Mouse (Mus musculus): ENCODE results near the gene Hist1h2ae. TPM values are rescaled to one million over a fixed set of nuclear protein-coding genes. Genes with fewer than 3 reads are reported as not detected.
"Not testable (repeated sequence)": the region's sequence is repeated elsewhere in the genome, so short reads cannot be mapped to it uniquely, and the experiment has no call there.

The Hist1h2ae gene
- total RNA-seq, 2 experiments from 2014 or later = 6.6 to 7.7 TPM

DNA sequence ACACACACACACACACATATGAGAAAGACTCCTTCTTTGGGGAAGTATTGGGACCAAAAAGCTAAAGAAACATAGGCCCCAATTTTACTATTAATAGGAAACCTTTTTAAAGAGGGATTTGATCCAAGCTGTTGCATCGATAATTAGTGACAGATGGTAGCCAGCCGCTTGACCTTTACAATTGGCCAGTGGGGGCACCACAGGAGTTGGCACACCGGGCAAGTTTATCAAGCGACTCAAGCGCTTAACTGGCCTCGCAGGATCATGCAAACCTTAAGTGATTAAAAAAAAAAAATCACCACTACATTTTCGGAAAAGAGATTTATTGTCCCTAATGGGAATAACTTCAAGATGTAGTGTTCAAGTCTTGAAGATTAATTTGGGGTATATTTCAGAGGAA is 21.6 kb upstream of the Hist1h2ae start:
- no peak overlapping the region for H3K4me3 ChIP-seq
- TF ChIP-seq CTCF (conservative IDR thresholded peaks at IDR 0.05) = no peak
- no peak overlapping the region for H3K27ac ChIP-seq
- DNase-seq (ENCODE audit: low spot score in 2 of 2) = no peak

DNA sequence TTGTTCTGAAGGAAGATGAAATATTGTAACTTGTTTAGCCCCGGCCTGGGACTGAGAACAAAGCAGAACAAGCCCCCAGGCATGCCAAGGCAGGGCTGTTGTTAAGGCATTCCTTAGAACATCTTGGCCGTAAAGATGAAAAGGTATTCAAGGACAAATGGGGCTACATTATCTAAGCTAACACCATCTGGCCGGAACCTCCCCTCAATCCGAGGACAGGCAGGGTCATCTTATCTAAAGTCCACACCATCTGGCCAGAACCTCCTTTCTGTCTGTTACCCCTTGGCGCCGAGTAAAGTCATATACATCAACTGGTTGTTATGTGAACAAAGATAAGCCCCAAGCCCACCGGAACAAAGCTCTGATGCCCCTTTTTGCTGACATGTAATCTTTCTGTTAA is 20.9 kb upstream of the Hist1h2ae start:
- DNase-seq (ENCODE audit: low spot score in 2 of 2); H3K4me3 ChIP-seq; H3K27ac ChIP-seq: not testable (repeated sequence)

DNA sequence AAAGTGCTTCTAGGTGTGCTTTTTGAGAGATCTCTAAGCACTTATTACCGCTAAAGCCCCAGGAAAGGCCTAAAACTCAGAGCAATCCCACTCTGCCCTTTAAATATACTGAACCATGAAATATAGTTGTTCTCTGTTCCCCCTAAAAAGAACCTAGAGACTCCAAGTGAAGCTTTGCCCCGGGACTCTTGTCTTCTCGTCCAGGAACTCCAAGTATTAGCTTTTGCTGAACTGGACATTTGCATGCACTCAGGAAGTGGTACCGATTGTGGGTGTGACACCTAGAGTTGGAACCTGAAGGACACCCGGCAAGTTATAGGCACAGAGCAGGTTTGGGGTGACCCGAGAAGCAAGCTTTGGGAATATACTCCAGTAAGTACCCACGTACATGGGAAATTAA is 20.2 kb upstream of the Hist1h2ae start:
- DNase-seq (ENCODE audit: low spot score in 2 of 2) = no peak
- no peak overlapping the region for H3K4me3 ChIP-seq
- no peak overlapping the region for H3K27ac ChIP-seq
- no peak for TF ChIP-seq CTCF (conservative IDR thresholded peaks at IDR 0.05)

DNA sequence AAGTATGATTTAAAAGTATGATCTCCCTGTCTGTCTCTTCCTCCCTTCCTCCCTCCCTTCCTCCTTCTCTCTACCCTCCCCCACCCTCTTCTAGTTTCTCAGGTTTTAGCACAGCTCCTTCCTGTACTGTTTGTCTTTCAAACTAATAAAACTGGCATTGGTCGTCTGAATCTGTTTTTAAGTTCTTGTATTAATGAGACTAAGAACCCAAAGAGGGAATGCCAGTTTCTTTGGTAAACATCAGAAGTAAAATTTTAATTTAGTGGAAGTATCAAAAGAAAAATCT is 15.9 kb upstream of the Hist1h2ae start:
- no peak for TF ChIP-seq CTCF (conservative IDR thresholded peaks at IDR 0.05)
- H3K27ac ChIP-seq = no peak overlapping the region
- H3K4me3 ChIP-seq = peak overlapping the region; percentile 64; the same call in 1 of the 2 replicates
- DNase-seq (ENCODE audit: low spot score in 2 of 2) = no peak

DNA sequence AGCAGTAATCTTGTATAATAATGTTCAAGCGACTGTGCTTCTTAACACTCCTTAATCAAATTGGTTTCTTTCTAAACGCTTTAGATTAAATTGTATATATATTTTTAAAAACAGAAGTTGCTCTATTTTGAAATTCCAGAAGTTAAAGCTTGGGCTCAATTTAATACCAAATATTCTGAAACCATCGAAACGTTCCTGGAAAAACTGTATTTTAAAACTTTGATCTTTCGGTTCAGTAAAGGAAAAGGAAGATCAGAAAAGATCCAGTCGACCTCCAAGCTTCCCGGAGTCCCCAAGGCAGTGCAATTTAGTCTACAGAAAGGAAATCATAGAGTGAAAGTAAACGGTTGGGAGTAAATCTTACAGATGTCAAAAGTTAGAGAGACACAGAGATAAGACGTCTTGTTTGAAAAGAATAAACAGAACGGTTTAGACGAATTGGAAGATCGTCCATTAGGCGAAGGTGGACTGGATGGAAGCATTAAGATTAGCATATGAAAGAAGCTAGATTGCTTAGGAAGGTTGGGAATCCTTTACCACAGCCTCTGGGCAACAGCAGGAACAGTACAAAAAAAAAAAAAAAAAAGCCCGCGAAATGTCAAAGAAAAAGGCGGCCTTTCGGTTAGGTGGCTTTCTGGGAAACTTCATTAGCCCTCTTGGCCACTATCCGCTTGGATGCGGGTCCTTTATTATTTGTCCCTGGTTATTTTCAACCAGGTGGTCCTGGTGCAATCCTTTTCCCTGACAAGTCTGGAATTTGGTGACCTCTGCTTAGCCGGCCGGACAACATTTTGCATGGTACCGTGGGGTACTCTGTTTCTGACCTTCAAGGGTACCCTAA is 15.3 kb upstream of the Hist1h2ae start:
- peak overlapping the region; percentile 64 for H3K4me3 ChIP-seq
- DNase-seq (ENCODE audit: low spot score in 2 of 2) = no peak
- TF ChIP-seq CTCF (conservative IDR thresholded peaks at IDR 0.05) = no peak
- H3K27ac ChIP-seq = peak overlapping the region; percentile 95

DNA sequence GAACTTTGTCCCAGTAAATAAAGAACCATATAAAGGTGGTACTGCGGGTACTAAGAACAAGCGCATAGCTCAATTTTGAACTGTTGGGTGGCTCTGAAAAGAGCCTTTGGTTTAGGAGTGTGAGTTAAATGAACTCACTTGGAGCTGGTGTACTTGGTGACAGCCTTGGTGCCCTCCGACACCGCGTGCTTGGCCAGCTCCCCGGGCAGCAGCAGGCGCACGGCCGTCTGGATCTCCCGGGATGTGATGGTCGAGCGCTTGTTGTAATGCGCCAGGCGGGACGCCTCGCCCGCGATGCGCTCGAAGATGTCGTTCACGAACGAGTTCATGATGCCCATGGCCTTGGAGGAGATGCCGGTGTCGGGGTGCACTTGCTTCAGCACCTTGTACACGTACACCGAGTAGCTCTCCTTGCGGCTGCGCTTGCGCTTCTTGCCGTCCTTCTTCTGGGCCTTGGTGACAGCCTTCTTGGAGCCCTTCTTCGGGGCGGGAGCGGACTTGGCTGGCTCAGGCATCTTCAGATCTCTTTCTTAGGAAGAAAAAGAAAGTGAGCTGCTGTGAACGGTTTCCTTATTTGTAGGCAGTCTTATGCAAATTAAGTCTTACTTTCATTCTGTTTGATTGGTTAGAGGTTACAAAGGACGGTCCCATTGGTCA is 14.6 kb upstream of the Hist1h2ae start:
- H3K4me3 ChIP-seq = peak overlapping the region; percentile 64
- peak; percentile 64 to 84 for DNase-seq (ENCODE audit: low spot score in 2 of 2)

DNA sequence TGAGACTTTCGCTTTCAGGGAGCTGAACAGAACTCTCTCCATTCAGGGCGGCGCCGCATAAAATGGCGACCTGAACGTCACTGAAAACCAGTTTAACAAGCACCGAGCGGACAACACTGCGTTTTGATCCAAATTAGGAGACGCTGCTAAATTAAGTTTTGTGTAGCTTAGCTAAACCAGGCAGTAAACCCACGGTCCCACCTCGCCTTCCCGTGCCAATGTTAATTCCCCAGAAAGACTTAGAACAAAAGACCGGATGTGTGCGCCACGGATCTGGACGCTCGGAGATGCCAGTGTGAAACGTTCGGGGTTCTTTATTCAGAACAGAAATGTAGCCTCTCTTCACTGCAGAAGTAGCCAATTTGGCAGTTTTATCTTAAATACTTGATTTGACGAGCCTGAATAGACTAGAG is 14.0 kb upstream of the Hist1h2ae start:
- TF ChIP-seq CTCF (conservative IDR thresholded peaks at IDR 0.05) = no peak
- peak; percentile 61 to 69 for DNase-seq (ENCODE audit: low spot score in 2 of 2)
- peak overlapping the region; percentile 95 for H3K27ac ChIP-seq
- peak overlapping the region; percentile 64 for H3K4me3 ChIP-seq

More for the DNA sequence above, 14.6 kb upstream of the Hist1h2ae start:
- peak overlapping the region; percentile 95 for H3K27ac ChIP-seq

DNA sequence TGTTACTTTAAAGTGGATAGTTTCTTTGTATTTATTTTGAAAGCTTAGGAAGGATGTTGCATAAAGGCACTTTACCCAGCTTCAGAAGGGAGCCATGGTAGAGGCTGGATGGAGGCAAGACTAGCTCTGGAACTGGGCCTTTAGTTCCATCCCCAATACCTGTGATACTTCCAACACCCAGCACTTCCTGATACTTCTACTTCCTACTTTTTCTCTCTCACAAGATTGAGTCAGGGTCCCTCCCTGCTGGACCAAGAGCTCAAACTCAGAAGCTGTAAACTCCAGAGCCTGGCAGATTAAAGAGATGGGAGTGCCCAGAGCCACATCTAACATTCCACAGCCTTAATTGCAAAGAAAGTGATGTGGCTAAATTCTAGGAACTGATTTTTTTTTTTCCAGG is 13.3 kb upstream of the Hist1h2ae start:
- DNase-seq (ENCODE audit: low spot score in 2 of 2) = no peak
- Histone ChIP-seq H3K4me3 (peak overlapping the region; percentile 64), H3K27ac (peak overlapping the region; percentile 95)
- no peak for TF ChIP-seq CTCF (conservative IDR thresholded peaks at IDR 0.05)

DNA sequence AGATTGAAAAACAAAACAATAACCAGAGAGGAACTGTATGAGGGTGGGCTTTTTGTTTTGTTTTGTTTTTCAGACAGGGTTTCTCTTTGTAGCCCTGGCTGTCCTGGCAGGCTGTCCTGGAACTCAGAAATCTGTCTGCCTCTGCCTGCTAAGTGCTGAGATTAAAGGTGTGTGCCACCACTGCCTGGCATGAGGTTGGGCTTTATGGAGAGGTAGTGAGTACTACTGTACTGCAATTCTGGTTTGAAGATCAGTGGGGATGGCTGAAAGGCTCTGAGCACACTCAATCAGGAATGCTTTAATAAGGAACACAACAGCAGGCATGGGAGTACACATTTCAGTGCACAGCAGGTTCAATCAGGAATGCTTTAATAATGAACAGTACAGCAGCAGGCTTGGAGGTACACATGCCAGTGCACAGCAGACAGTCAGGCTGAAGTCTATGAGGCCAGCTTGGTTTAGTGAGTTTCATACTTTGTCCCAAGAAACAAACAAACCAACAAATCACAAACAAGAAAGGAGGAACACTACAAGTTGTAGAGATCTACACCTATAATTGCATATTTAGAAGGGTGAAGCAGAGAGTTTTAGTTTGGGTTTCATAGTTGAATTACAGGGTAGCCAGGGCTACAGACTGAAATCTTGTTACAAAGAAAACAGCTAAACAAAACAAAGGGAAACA is 12.5 kb upstream of the Hist1h2ae start:
- DNase-seq (ENCODE audit: low spot score in 2 of 2) = no peak
- TF ChIP-seq CTCF (conservative IDR thresholded peaks at IDR 0.05) = no peak
- peak overlapping the region; percentile 79 for H3K27ac ChIP-seq
- H3K4me3 ChIP-seq = no peak overlapping the region; the same call in 1 of the 2 replicates

DNA sequence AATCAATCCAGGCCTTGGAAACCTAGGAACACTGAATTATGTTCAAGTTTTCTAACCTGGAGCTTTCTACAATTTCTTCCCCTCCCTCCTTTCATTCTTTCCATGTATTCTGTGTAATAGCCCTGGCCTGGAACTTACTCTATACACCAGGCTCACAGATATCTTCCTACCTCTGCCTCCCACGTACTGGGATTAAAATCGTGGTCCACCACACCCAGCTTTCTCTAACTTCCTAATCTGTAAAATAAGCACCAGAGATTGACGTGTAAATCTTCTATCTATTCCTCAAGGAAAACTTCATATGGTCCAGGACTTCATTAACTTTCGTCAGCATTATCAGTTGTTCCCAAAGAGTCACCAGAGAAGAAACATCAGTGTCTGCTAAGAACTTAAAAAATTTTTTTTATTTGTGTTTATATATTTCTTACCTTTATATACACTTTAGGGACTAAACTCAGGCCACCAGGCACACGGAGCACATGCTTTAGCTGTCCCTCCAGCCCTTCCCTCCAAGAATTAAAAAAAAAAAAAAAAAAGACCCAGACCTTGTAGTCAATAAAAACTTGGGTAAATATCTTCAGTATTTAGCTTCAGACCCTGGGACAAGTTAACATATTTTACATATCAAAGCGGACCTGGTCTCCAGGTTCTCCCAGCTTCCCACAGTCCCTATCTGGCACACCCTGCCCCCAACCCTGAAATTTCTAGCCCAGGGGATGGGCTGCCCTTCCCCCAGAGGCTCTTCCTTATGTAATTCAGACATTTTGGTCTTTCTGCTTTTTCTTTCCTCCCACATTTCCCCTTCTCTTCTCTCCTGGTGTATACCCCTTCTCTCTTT is 11.4 kb upstream of the Hist1h2ae start:
- peak overlapping the region; percentile 67 for H3K4me3 ChIP-seq
- DNase-seq (ENCODE audit: low spot score in 2 of 2) = no peak
- no peak for TF ChIP-seq CTCF (conservative IDR thresholded peaks at IDR 0.05)
- peak overlapping the region; percentile 79 for H3K27ac ChIP-seq

DNA sequence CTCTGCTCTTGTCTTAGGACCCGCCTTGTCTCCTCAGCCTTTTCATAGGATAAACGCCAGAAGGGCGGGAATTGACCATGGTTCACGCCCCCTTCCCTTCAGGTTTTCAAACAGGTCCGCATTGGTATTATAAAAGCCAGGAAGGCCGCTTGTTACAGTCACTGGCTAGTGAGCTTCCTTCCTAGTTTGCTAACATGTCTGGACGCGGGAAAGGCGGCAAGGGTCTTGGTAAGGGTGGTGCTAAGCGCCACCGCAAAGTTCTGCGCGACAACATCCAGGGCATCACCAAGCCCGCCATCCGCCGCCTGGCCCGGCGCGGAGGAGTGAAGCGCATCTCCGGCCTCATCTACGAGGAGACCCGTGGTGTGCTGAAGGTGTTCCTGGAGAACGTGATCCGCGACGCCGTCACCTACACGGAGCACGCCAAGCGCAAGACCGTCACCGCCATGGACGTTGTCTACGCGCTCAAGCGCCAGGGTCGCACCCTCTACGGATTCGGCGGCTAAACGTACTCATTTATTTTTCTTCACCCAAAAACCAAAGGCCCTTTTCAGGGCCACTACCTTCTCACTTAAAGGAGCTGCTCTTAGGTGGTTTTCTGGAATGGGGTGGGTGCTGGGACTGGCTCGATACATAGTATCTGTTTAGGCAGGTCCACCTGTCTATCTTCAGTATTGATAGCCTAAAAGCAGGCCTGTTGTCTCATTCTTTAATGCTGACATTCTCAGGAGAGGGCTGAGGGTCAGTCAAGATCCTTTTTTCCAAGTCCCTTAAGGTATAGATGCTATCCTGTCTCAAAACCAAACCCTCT is 10.6 kb upstream of the Hist1h2ae start, which contains the start of gene Hist1h4d:
TSS of gene Hist1h4d (plus strand) at position 191 of the 811 bp plus-strand sequence.
- TF ChIP-seq CTCF (conservative IDR thresholded peaks at IDR 0.05) = no peak
- peak; percentile 98 to 99 for DNase-seq (ENCODE audit: low spot score in 2 of 2)
- H3K4me3 ChIP-seq = peak within 1 kb of the TSS; percentile 67
- H3K27ac ChIP-seq = peak within 1 kb of the TSS; percentile 79

DNA sequence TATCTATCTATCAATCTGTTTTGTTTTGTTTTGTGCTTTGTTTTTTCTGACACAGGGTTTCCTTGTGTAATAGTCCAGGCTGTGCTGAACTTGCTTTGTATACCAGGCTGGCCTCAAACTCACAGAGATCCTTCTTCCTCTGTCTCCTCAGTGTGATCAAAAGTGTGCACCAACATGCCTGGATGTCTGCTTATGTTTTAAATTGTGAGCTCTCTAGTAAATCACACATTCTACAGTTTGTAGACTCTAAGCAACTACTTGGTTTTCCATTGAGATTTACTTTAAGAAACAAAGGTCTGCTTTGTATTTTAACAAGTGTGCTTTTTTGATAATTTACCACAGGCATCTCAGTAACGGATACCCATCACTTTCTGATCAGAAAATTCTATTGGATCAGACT is 6.8 kb upstream of the Hist1h2ae start:
- TF ChIP-seq CTCF (conservative IDR thresholded peaks at IDR 0.05) = no peak
- Histone ChIP-seq H3K27ac (no peak overlapping the region), H3K4me3 (no peak overlapping the region)
- no peak for DNase-seq (ENCODE audit: low spot score in 2 of 2)

Measured in layer of hippocampus, adult 2 months (tissue).